Mouse (Mus musculus) olfactory bulb, adult 2 months (tissue): ENCODE results near the gene Tmed9. TPM values are rescaled to one million over a fixed set of nuclear protein-coding genes. Genes with fewer than 3 reads are reported as not detected.

Source experiments
- H3K27ac ChIP-seq: fragments of 200-500 bp; 2 replicates; pipeline ENCODE4 v1.5.1; 2012; ENCODE audit warnings: low read depth, low read length; ENCODE audit not compliant: insufficient read depth
- H3K4me1 ChIP-seq: fragments of 200-500 bp; 2 replicates; pipeline ENCODE4 v1.6.1; 2012; ENCODE audit warnings: low read length; ENCODE audit not compliant: control insufficient read depth, insufficient read depth
- H3K4me3 ChIP-seq: fragments of 200-500 bp; 2 replicates; pipeline ENCODE4 v1.5.1; 2012; ENCODE audit warnings: mild to moderate bottlenecking, low read depth, low read length, moderate library complexity; ENCODE audit not compliant: insufficient read depth
- CTCF ChIP-seq: fragments of 200-500 bp; IDR thresholded peaks from 2 replicates; pipeline ENCODE4 v1.5.1; 2012; ENCODE audit warnings: low read depth, mild to moderate bottlenecking, low read length, moderate library complexity; ENCODE audit not compliant: insufficient read depth
- POLR2A ChIP-seq: fragments of 200-500 bp; IDR thresholded peaks from 2 replicates; pipeline ENCODE4 v1.6.1; 2012; ENCODE audit warnings: mild to moderate bottlenecking, low read depth, low read length, moderate library complexity; ENCODE audit not compliant: insufficient read depth
- WGBS: fragments of 180-500 bp; shearing (Covaris S2); methylation state at CpG from one replicate; pipeline ENCODE4 v1.1.7; 2018; 5-methylcytosine and 5-hydroxymethylcytosine counted together
- polyA plus RNA-seq: library from polyadenylated mRNA; stranded (reverse); fragments of >200 nt; gene quantifications from 2 replicates; pipeline ENCODE4 v1.2.4, GENCODE M21; 2012; ENCODE audit warnings: low replicate concordance; ENCODE audit not compliant: missing spikeins, insufficient read depth, insufficient read length

The Tmed9 gene
- polyA plus RNA-seq, 1 experiment = not detected

DNA sequence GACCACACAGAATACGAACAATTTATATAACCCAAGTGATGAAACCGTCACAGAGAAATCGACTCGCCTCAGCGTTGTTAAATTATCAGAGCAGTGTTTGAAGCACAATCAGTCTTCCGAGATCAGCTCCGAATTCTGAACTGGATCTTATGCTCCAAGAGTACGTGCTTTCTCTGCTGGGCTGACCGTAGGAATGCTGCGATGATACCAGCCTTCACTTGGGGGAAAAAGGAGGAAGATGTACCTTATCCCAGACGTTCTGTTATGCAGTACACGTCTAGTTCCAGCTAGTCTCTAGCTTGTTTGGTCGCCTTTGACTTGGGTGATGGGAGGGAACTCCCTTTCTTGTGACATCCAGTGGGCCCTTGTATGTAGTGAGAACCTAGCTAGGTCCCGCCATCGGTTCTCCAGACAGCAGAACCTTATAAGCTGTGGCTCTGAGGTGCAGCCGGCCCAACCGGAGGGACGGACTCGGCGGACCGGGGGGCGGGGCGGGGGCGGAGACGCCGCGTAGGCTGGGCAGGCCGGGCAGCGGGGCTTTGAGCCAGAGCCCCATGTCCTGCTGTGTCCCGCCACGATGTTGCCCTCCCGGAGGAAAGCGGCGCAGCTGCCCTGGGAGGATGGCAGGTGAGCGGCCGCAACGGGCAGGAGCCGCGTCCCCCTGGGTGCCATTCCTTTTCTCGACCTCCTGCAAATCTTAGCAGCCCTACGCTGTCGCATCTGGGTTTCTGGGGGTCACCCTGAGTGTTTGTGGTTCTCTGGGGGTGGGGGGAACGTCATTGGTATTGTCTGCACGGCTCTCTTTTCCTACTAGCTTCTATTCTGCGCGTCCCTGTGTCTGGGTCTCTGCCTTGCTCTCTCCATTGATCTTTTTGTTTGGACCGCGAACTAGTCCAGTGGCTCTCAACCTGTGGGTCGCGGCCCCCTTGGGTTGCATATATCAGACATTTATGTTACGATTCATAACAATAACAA is 26.3 kb downstream of the Tmed9 start, which contains the start of gene B4galt7:
TSS of gene B4galt7 (plus strand) at position 331 of the 975 bp plus-strand sequence.
- TF ChIP-seq CTCF (no peak), POLR2A (peak; percentile 36; the same call in 1 of the 2 replicates)
- H3K4me3 ChIP-seq = peak within 1 kb of the TSS; percentile 93
- H3K4me1 ChIP-seq = no peaks in the 10 kb centered on the region; the same call in 1 of the 2 replicates
- WGBS = 7% methylated on average over 51 of the region's 51 CpGs
- H3K27ac ChIP-seq = peak within 1 kb of the TSS; percentile 54

GRCm38 (mm10) chr13:55600657-55601056 is 27.1 kb downstream of the Tmed9 start:
- TF ChIP-seq POLR2A (no peak), CTCF (no peak)
- 11% methylated on average over 9 of the region's 9 CpGs for whole genome bisulfite sequencing
- no peak overlapping the region for H3K27ac ChIP-seq
- no peaks in the 10 kb centered on the region; the same call in 1 of the 2 replicates for H3K4me1 ChIP-seq
- H3K4me3 ChIP-seq = peak overlapping the region; percentile 93; the same call in 1 of the 2 replicates

- no peak overlapping the region for H3K4me3 ChIP-seq
- no peaks in the 10 kb centered on the region; the same call in none of the 2 replicates for H3K4me1 ChIP-seq
- no peak overlapping the region for H3K27ac ChIP-seq
- WGBS = 7% methylated on average over 3 of the region's 3 CpGs
- TF ChIP-seq CTCF (no peak), POLR2A (no peak)
These were observed 28.1 kb downstream of the Tmed9 start for GRCm38 (mm10) chr13:55601611-55602010.

DNA sequence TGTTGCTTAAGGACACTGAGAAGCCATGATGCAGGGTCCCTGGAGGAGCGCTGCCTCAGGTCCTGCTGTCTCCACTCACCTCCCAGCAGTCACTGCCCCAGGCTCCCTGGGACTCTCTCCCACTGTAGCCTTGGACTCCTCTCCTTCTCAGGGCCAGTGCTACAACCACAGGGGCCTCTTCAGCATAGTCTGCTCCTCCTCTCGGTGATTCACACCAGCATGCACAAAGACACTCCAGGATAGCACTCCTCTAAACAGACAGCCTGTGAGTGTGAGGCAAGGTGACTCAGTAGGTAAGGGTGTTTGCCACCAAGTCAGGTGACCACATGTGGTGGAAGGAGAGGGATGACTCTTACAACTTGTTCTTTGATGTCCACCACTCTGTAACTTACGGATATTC is 31.1 kb downstream of the Tmed9 start:
- Histone ChIP-seq H3K4me1 (peaks cover 5% of the 10 kb centered on the region), H3K4me3 (no peak overlapping the region), H3K27ac (no peak overlapping the region)
- WGBS = 92% methylated on average over 3 of the region's 3 CpGs
- TF ChIP-seq CTCF = no peak
- no peak for TF ChIP-seq POLR2A

GRCm38 (mm10) chr13:55606899-55607623 is 33.5 kb downstream of the Tmed9 start:
- Histone ChIP-seq H3K4me1 (peaks cover 5% of the 10 kb centered on the region), H3K4me3 (no peak overlapping the region), H3K27ac (no peak overlapping the region)
- no peak for TF ChIP-seq CTCF
- TF ChIP-seq POLR2A = no peak
- WGBS = 71% methylated on average over 10 of the region's 10 CpGs

DNA sequence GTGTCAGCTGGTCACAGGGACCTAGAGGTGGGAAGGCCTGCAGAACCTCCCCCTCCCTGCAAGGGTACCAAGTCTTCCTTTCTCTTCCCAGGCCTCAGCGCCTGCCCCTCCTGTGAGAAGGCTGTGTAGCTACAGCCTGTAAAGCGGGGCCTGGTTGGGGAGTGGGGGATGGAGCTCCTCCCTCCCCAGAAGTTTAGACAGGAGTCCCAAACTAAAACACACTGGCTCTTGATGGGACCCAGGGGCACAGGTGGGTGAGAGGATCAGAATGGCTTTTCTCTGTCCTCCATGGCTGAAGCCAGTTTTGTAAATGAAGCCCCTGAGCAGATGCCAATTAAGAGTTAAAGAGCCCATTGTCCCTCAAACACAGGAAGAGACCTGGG is 34.1 kb downstream of the Tmed9 start:
- no peak overlapping the region for H3K27ac ChIP-seq
- H3K4me1 ChIP-seq = peaks cover 5% of the 10 kb centered on the region
- TF ChIP-seq POLR2A = no peak
- TF ChIP-seq CTCF = no peak
- no peak overlapping the region for H3K4me3 ChIP-seq
- WGBS = 92% methylated on average over 2 of the region's 2 CpGs

DNA sequence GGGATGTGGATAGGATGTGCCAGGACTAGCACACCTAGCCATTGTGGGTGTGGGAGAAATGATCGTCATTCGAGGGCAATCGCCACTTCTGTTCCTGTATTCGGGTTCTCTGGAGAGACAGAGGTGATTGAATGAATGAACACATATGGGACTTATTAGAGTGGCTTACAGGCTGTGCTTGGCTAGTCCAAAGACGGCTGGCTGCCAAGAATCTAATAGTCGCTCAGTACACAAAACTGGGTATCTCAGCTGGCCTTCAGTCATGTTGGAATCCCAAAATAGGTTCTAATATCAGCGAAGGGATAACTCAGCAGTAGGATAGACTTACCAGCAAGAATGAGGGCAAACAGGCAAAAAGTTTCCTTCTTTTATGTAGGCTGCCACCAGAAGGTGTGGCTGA is 38.5 kb downstream of the Tmed9 start:
- Histone ChIP-seq H3K4me1 (peaks cover 4% of the 10 kb centered on the region; the same call in 1 of the 2 replicates), H3K4me3 (no peak overlapping the region), H3K27ac (no peak overlapping the region)
- TF ChIP-seq CTCF = no peak
- TF ChIP-seq POLR2A = no peak
- 85% methylated on average over 7 of the region's 7 CpGs for WGBS

DNA sequence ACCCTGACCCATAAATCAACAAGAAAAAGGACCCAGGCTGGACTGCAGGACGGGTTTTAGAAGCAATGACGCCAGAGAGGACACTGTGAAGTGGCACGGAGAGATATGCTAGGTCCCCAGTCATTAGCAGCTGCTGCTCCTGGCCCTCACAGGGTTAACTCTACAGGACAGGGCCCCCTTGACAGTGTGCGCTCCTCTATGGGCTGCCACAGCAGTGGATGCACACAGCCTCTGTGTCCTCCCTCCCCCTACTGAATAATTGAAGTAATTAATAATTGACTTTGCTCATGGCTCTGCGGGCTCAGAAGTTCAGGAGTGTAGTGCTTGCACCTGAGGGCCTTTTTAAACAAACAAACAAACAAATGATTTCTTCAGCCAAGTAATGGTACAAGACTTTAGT is 39.9 kb downstream of the Tmed9 start:
- no peaks in the 10 kb centered on the region for H3K4me1 ChIP-seq
- TF ChIP-seq POLR2A (no peak), CTCF (no peak)
- no peak overlapping the region for H3K4me3 ChIP-seq
- WGBS = 59% methylated on average over 5 of the region's 5 CpGs
- no peak overlapping the region for H3K27ac ChIP-seq
